Mouse (Mus musculus): Measurements from ENCODE around the gene Kazn. TPM values are rescaled to one million over a fixed set of nuclear protein-coding genes. Genes with fewer than 3 reads are reported as not detected.
A peak's percentile ranks its signal among the peaks of the same experiment; 100 is the strongest.

The Kazn gene
- polyA plus RNA-seq, 1 experiment from 2014 or later: 14.0 TPM

GRCm38 (mm10) chr4:142089966-142090365 lies 149.2 kb downstream of the Kazn start:
- Histone ChIP-seq H3K27me3 (replicated peaks) (no peaks in the 10 kb centered on the region), H3K9me3 (no peaks in the 10 kb centered on the region), H3K27ac (no peak overlapping the region), H3K4me3 (replicated peaks) (no peak overlapping the region), H3K9ac (no peak overlapping the region), H3K36me3 (no peaks in the 10 kb centered on the region), H3K4me1 (replicated peaks) (peaks cover 4% of the 10 kb centered on the region), H3K4me2 (replicated peaks) (no peak overlapping the region)
- 79% methylated on average over 6 of the region's 6 CpGs for WGBS
- ATAC-seq: no peak

GRCm38 (mm10) chr4:142088836-142089235 lies 150.4 kb downstream of the Kazn start:
- H3K4me2 ChIP-seq (replicated peaks): no peak overlapping the region
- no peak overlapping the region for H3K9ac ChIP-seq
- 71% methylated on average over 6 of the region's 6 CpGs for WGBS
- H3K9me3 ChIP-seq: no peaks in the 10 kb centered on the region
- H3K36me3 ChIP-seq: no peaks in the 10 kb centered on the region
- H3K27ac ChIP-seq: no peak overlapping the region
- no peak overlapping the region for H3K4me3 ChIP-seq (replicated peaks)
- H3K27me3 ChIP-seq (replicated peaks): no peaks in the 10 kb centered on the region
- H3K4me1 ChIP-seq (replicated peaks): peaks cover 4% of the 10 kb centered on the region
- ATAC-seq: no peak

- H3K4me1 ChIP-seq (replicated peaks): peaks cover 4% of the 10 kb centered on the region
- no peak overlapping the region for H3K4me3 ChIP-seq (replicated peaks)
- H3K36me3 ChIP-seq: no peaks in the 10 kb centered on the region
- no peaks in the 10 kb centered on the region for H3K9me3 ChIP-seq
- H3K27ac ChIP-seq: no peak overlapping the region
- no peak overlapping the region for H3K4me2 ChIP-seq (replicated peaks)
- WGBS: 47% methylated on average over 4 of the region's 4 CpGs
- no peak overlapping the region for H3K9ac ChIP-seq
- ATAC-seq: no peak
- no peaks in the 10 kb centered on the region for H3K27me3 ChIP-seq (replicated peaks)
Observed at GRCm38 (mm10) chr4:142088409-142088808, 150.8 kb downstream of the Kazn start.

GRCm38 (mm10) chr4:142084936-142085563 lies 154.2 kb downstream of the Kazn start:
- Histone ChIP-seq H3K27ac (peak overlapping the region; percentile 94), H3K4me1 (replicated peaks) (peaks cover 30% of the 10 kb centered on the region), H3K36me3 (no peaks in the 10 kb centered on the region), H3K4me3 (replicated peaks) (peak overlapping the region; percentile 87), H3K9ac (peak overlapping the region; percentile 75), H3K9me3 (no peaks in the 10 kb centered on the region), H3K4me2 (replicated peaks) (peak overlapping the region; percentile 96), H3K27me3 (replicated peaks) (no peaks in the 10 kb centered on the region)
- 9% methylated on average over 20 of the region's 20 CpGs for WGBS
- ATAC-seq: peak; percentile 26; the same call in 1 of the 2 replicates

GRCm38 (mm10) chr4:142084131-142084899 lies 154.9 kb downstream of the Kazn start, which contains the start of gene Tmem51:
Tmem51 (minus strand) TSS chr4:142084304.
- H3K4me1 ChIP-seq (replicated peaks): peaks cover 32% of the 10 kb centered on the region
- WGBS: under 1% methylated on average over 52 of the region's 52 CpGs
- H3K36me3 ChIP-seq: no peaks in the 10 kb centered on the region
- H3K27me3 ChIP-seq (replicated peaks): no peaks in the 10 kb centered on the region
- peak within 1 kb of the TSS; percentile 96 for H3K4me2 ChIP-seq (replicated peaks)
- H3K4me3 ChIP-seq (replicated peaks): peak within 1 kb of the TSS; percentile 87
- no peaks in the 10 kb centered on the region for H3K9me3 ChIP-seq
- peak within 1 kb of the TSS; percentile 94 for H3K27ac ChIP-seq
- peak; percentile 93 for ATAC-seq
- peak within 1 kb of the TSS; percentile 75 for H3K9ac ChIP-seq

GRCm38 (mm10) chr4:142083762-142084130 lies 155.5 kb downstream of the Kazn start:
- H3K27me3 ChIP-seq (replicated peaks): no peaks in the 10 kb centered on the region
- H3K9ac ChIP-seq: peak overlapping the region; percentile 75
- peak overlapping the region; percentile 96 for H3K4me2 ChIP-seq (replicated peaks)
- WGBS: under 1% methylated on average over 19 of the region's 29 CpGs
- no peaks in the 10 kb centered on the region for H3K36me3 ChIP-seq
- peak overlapping the region; percentile 94 for H3K27ac ChIP-seq
- no peaks in the 10 kb centered on the region for H3K9me3 ChIP-seq
- H3K4me1 ChIP-seq (replicated peaks): peaks cover 32% of the 10 kb centered on the region
- peak overlapping the region; percentile 87 for H3K4me3 ChIP-seq (replicated peaks)
- peak; percentile 86 for ATAC-seq

- Histone ChIP-seq H3K4me2 (replicated peaks) (peak overlapping the region; percentile 96), H3K27ac (0 out of 2 replicates have a peak overlapping the region, but pooled peaks have one; percentile 94), H3K9ac (peak overlapping the region; percentile 75), H3K36me3 (no peaks in the 10 kb centered on the region), H3K27me3 (replicated peaks) (no peaks in the 10 kb centered on the region), H3K4me3 (replicated peaks) (peak overlapping the region; percentile 87), H3K4me1 (replicated peaks) (peaks cover 32% of the 10 kb centered on the region), H3K9me3 (no peaks in the 10 kb centered on the region)
- 43% methylated on average over 6 of the region's 6 CpGs for WGBS
- no peak for ATAC-seq
Observed at GRCm38 (mm10) chr4:142083193-142083592, 156.0 kb downstream of the Kazn start.

GRCm38 (mm10) chr4:142082703-142083102 lies 156.5 kb downstream of the Kazn start:
- H3K36me3 ChIP-seq: no peaks in the 10 kb centered on the region
- no peak for ATAC-seq
- no peak overlapping the region for H3K9ac ChIP-seq
- no peak overlapping the region for H3K4me3 ChIP-seq (replicated peaks)
- WGBS: 76% methylated on average over 4 of the region's 4 CpGs
- no peak overlapping the region for H3K27ac ChIP-seq
- peaks cover 36% of the 10 kb centered on the region for H3K4me1 ChIP-seq (replicated peaks)
- H3K9me3 ChIP-seq: no peaks in the 10 kb centered on the region
- H3K27me3 ChIP-seq (replicated peaks): no peaks in the 10 kb centered on the region
- peak overlapping the region; percentile 96 for H3K4me2 ChIP-seq (replicated peaks)

GRCm38 (mm10) chr4:142081631-142082283 lies 157.4 kb downstream of the Kazn start:
- Histone ChIP-seq H3K9me3 (no peaks in the 10 kb centered on the region), H3K4me1 (replicated peaks) (peaks cover 44% of the 10 kb centered on the region), H3K27me3 (replicated peaks) (no peaks in the 10 kb centered on the region), H3K9ac (no peak overlapping the region), H3K4me2 (replicated peaks) (peak overlapping the region; percentile 96), H3K36me3 (no peaks in the 10 kb centered on the region), H3K27ac (peak overlapping the region; percentile 51; the same call in 1 of the 2 replicates), H3K4me3 (replicated peaks) (no peak overlapping the region)
- no peak for ATAC-seq
- WGBS: 40% methylated on average over 13 of the region's 13 CpGs

- H3K9me3 ChIP-seq: no peaks in the 10 kb centered on the region
- no peaks in the 10 kb centered on the region for H3K27me3 ChIP-seq (replicated peaks)
- no peak overlapping the region for H3K4me3 ChIP-seq (replicated peaks)
- H3K4me2 ChIP-seq (replicated peaks): peak overlapping the region; percentile 96
- ATAC-seq: no peak
- no peak overlapping the region for H3K9ac ChIP-seq
- no peaks in the 10 kb centered on the region for H3K36me3 ChIP-seq
- H3K4me1 ChIP-seq (replicated peaks): peaks cover 44% of the 10 kb centered on the region
- 37% methylated on average over 18 of the region's 18 CpGs for WGBS
- H3K27ac ChIP-seq: no peak overlapping the region
Observed at GRCm38 (mm10) chr4:142080901-142081630, 158.1 kb downstream of the Kazn start.

GRCm38 (mm10) chr4:142080487-142080767 lies 158.8 kb downstream of the Kazn start:
- Histone ChIP-seq H3K27me3 (replicated peaks) (no peaks in the 10 kb centered on the region), H3K9ac (no peak overlapping the region), H3K4me1 (replicated peaks) (peaks cover 47% of the 10 kb centered on the region), H3K9me3 (no peaks in the 10 kb centered on the region), H3K36me3 (no peaks in the 10 kb centered on the region), H3K4me3 (replicated peaks) (no peak overlapping the region), H3K27ac (no peak overlapping the region), H3K4me2 (replicated peaks) (peak overlapping the region; percentile 96; the same call in 1 of the 2 replicates)
- 51% methylated on average over 4 of the region's 4 CpGs for WGBS
- ATAC-seq: no peak

Data from intestine, embryonic 15.5 days (tissue).